Mouse (Mus musculus): Measurements from ENCODE around the gene Tmeff1. TPM values are rescaled to one million over a fixed set of nuclear protein-coding genes. Genes with fewer than 3 reads are reported as not detected.

The Tmeff1 gene
- total and polyA plus RNA-seq, 2 experiments from 2014 or later = 14.7 to 17.7 TPM

DNA sequence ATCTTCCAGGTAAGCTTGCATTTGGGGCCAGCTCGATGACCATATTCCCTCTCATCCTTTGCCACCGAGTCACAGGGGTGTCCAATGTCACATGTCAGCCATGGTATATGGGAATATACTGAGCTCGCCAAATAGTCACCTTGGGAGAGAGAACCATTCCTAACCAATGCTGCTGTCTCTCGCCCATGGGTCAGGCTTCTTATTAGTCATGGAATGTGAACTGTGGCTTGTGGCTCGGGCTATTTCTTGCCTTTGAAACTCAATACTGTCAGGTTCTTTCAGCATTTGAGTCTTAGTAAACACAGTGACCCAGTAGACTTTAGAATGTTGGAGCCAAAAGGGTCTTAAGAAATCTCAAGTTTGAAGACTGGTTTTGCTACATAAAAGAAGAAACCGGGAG is 79.0 kb downstream of the Tmeff1 start:
- H3K9ac ChIP-seq (replicated peaks; ENCODE audit: low read depth, low read length) = peak overlapping the region; percentile 60
- peak overlapping the region; percentile 39 for H3K4me3 ChIP-seq (ENCODE audit: low read depth, low read length)
- H3K36me3 ChIP-seq (replicated peaks; ENCODE audit: control insufficient read depth, insufficient read depth, low read length) = peaks cover 4% of the 10 kb centered on the region; the same call in 1 of the 2 replicates

GRCm38 (mm10) chr4:48667279-48667678 is 82.3 kb downstream of the Tmeff1 start:
- Histone ChIP-seq H3K4me2 (ENCODE audit: low read depth, low read length) (peak overlapping the region; percentile 38), H3K9me3 (replicated peaks; ENCODE audit: control insufficient read depth, low read length) (no peaks in the 10 kb centered on the region), H3K9ac (replicated peaks; ENCODE audit: low read depth, low read length) (no peak overlapping the region), H3K4me3 (ENCODE audit: low read depth, low read length) (no peak overlapping the region), H3K27me3 (ENCODE audit: control insufficient read depth, insufficient read depth, low read length) (no peaks in the 10 kb centered on the region), H3K36me3 (replicated peaks; ENCODE audit: control insufficient read depth, insufficient read depth, low read length) (peaks cover 7% of the 10 kb centered on the region), H3K4me1 (ENCODE audit: control insufficient read depth, insufficient read depth) (no peaks in the 10 kb centered on the region; the same call in 1 of the 2 replicates), H3K27ac (ENCODE audit: low read depth) (no peak overlapping the region)
- TF ChIP-seq EP300 (IDR thresholded peaks at IDR 0.05; ENCODE audit: low read depth) = no peak
- no peak for ATAC-seq (ENCODE audit: insufficient read depth, low read depth)
- no peak for DNase-seq (ENCODE audit: low spot score)
- 84% methylated on average over 6 of the region's 6 CpGs for WGBS

More for the DNA sequence above, 79.0 kb downstream of the Tmeff1 start:
- Histone ChIP-seq H3K4me1 (ENCODE audit: control insufficient read depth, insufficient read depth) (peaks cover 4% of the 10 kb centered on the region; the same call in 1 of the 2 replicates), H3K4me2 (ENCODE audit: low read depth, low read length) (peak overlapping the region; percentile 61), H3K9me3 (replicated peaks; ENCODE audit: control insufficient read depth, low read length) (no peaks in the 10 kb centered on the region), H3K27ac (ENCODE audit: low read depth) (peak overlapping the region; percentile 88), H3K27me3 (ENCODE audit: control insufficient read depth, insufficient read depth, low read length) (no peaks in the 10 kb centered on the region)
- no peak for DNase-seq (ENCODE audit: low spot score)
- no peak for ATAC-seq (ENCODE audit: insufficient read depth, low read depth)
- 68% methylated on average over 6 of the region's 6 CpGs for WGBS
- no peak for TF ChIP-seq CTCF (IDR thresholded peaks at IDR 0.05; ENCODE audit: low read depth)
- no peak for TF ChIP-seq EP300 (IDR thresholded peaks at IDR 0.05; ENCODE audit: low read depth)

DNA sequence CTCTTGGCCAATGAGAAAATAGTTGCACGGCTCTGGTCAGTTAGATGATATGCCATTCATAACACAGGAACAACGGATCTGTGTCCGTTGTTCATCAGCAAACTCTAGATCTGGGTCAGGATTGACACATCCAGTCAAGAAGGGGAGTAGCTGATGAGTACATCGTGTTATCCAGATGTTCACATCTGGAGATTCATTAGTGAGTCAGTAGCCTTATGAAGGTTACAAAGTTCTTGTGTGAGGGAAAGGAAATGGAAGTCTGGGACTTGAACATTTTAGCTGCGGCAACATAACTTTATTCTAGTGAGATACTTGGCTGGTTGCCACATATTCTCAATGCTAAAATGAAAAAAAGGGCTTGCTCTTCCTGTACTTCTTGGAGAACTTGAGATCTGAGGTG is 87.9 kb downstream of the Tmeff1 start:
- Histone ChIP-seq H3K27me3 (ENCODE audit: control insufficient read depth, insufficient read depth, low read length) (no peaks in the 10 kb centered on the region), H3K9me3 (replicated peaks; ENCODE audit: control insufficient read depth, low read length) (no peaks in the 10 kb centered on the region), H3K4me3 (ENCODE audit: low read depth, low read length) (no peak overlapping the region), H3K4me1 (ENCODE audit: control insufficient read depth, insufficient read depth) (no peaks in the 10 kb centered on the region; the same call in 1 of the 2 replicates), H3K4me2 (ENCODE audit: low read depth, low read length) (no peak overlapping the region), H3K9ac (replicated peaks; ENCODE audit: low read depth, low read length) (no peak overlapping the region), H3K36me3 (replicated peaks; ENCODE audit: control insufficient read depth, insufficient read depth, low read length) (peaks cover 26% of the 10 kb centered on the region), H3K27ac (ENCODE audit: low read depth) (no peak overlapping the region)
- 62% methylated on average over 5 of the region's 5 CpGs for WGBS
- DNase-seq (ENCODE audit: low spot score) = no peak
- TF ChIP-seq CTCF (IDR thresholded peaks at IDR 0.05; ENCODE audit: low read depth) (no peak), EP300 (IDR thresholded peaks at IDR 0.05; ENCODE audit: low read depth) (no peak)
- ATAC-seq (ENCODE audit: insufficient read depth, low read depth) = no peak

GRCm38 (mm10) chr4:48674412-48674811 is 89.4 kb downstream of the Tmeff1 start:
- TF ChIP-seq CTCF (IDR thresholded peaks at IDR 0.05; ENCODE audit: low read depth) (no peak), EP300 (IDR thresholded peaks at IDR 0.05; ENCODE audit: low read depth) (no peak)
- Histone ChIP-seq H3K9ac (replicated peaks; ENCODE audit: low read depth, low read length) (no peak overlapping the region), H3K36me3 (replicated peaks; ENCODE audit: control insufficient read depth, insufficient read depth, low read length) (peaks cover 26% of the 10 kb centered on the region), H3K9me3 (replicated peaks; ENCODE audit: control insufficient read depth, low read length) (no peaks in the 10 kb centered on the region), H3K27me3 (ENCODE audit: control insufficient read depth, insufficient read depth, low read length) (no peaks in the 10 kb centered on the region), H3K27ac (ENCODE audit: low read depth) (no peak overlapping the region), H3K4me3 (ENCODE audit: low read depth, low read length) (no peak overlapping the region), H3K4me2 (ENCODE audit: low read depth, low read length) (no peak overlapping the region), H3K4me1 (ENCODE audit: control insufficient read depth, insufficient read depth) (no peaks in the 10 kb centered on the region)
- ATAC-seq (ENCODE audit: insufficient read depth, low read depth) (no peak), DNase-seq (ENCODE audit: low spot score) (no peak)
- WGBS = 89% methylated on average over 7 of the region's 7 CpGs

DNA sequence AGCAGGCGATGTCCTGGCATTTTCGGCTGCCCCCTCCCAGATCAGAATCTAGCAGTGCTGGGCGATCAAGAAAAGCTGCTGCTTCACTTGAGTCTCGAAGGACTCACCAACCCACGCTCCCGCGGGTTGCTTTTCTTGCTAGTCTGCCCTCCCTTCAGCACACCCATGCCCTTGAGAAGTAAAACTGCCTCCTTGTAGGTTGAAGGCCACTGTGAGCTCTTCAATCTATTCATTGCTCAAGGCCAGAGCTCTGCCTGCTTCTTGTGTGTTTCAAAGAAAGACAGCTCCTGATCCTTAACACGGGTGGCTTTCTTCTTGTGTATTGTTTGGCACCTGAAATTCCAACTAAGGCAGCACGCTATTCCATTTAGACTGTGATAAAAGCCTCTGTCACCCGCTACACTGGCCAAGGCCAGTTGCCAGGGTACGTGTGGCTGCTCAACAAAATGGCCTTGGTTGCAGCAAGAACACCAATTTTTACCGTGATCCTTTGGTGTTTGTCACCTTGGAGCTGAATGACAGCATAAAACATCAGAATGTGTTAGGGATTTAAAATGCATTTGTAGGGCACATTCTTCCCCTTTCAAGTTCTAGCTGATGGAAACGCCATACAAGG is 91.7 kb downstream of the Tmeff1 start:
- no peaks in the 10 kb centered on the region for H3K27me3 ChIP-seq (ENCODE audit: control insufficient read depth, insufficient read depth, low read length)
- ATAC-seq (ENCODE audit: insufficient read depth, low read depth) (no peak), DNase-seq (ENCODE audit: low spot score) (no peak)
- peaks cover 25% of the 10 kb centered on the region for H3K36me3 ChIP-seq (replicated peaks; ENCODE audit: control insufficient read depth, insufficient read depth, low read length)
- no peak overlapping the region for H3K9ac ChIP-seq (replicated peaks; ENCODE audit: low read depth, low read length)
- no peak overlapping the region for H3K4me2 ChIP-seq (ENCODE audit: low read depth, low read length)
- WGBS = 88% methylated on average over 13 of the region's 13 CpGs
- H3K4me1 ChIP-seq (ENCODE audit: control insufficient read depth, insufficient read depth) = peaks cover 9% of the 10 kb centered on the region; the same call in 1 of the 2 replicates
- no peak for TF ChIP-seq CTCF (IDR thresholded peaks at IDR 0.05; ENCODE audit: low read depth)
- no peak for TF ChIP-seq EP300 (IDR thresholded peaks at IDR 0.05; ENCODE audit: low read depth)
- no peak overlapping the region for H3K27ac ChIP-seq (ENCODE audit: low read depth)
- H3K4me3 ChIP-seq (ENCODE audit: low read depth, low read length) = no peak overlapping the region
- no peaks in the 10 kb centered on the region for H3K9me3 ChIP-seq (replicated peaks; ENCODE audit: control insufficient read depth, low read length)

DNA sequence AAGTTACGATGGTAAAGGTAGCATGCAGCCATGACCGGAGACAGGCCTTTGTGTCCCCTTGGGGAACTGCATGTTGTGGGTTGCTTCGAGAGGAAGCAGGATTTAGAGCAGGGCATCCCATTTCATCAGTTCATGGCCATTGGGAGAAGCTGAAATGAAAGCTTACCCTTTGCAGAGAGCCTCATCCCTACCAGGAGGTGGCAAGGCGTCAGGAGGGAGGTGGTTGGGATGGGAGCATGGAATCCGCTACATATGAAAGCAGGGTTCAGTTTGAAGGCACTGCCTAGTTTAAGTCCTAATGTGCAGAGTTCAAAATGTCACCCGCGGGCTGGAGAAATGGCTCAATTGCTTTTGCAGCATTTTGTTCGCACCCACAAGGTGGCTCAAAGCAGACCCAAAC is 92.3 kb downstream of the Tmeff1 start:
- TF ChIP-seq CTCF (IDR thresholded peaks at IDR 0.05; ENCODE audit: low read depth) = no peak
- TF ChIP-seq EP300 (IDR thresholded peaks at IDR 0.05; ENCODE audit: low read depth) = no peak
- Histone ChIP-seq H3K27ac (ENCODE audit: low read depth) (no peak overlapping the region), H3K4me1 (ENCODE audit: control insufficient read depth, insufficient read depth) (peaks cover 9% of the 10 kb centered on the region; the same call in 1 of the 2 replicates), H3K9me3 (replicated peaks; ENCODE audit: control insufficient read depth, low read length) (no peaks in the 10 kb centered on the region), H3K4me2 (ENCODE audit: low read depth, low read length) (no peak overlapping the region), H3K36me3 (replicated peaks; ENCODE audit: control insufficient read depth, insufficient read depth, low read length) (peaks cover 19% of the 10 kb centered on the region), H3K27me3 (ENCODE audit: control insufficient read depth, insufficient read depth, low read length) (no peaks in the 10 kb centered on the region), H3K9ac (replicated peaks; ENCODE audit: low read depth, low read length) (no peak overlapping the region), H3K4me3 (ENCODE audit: low read depth, low read length) (no peak overlapping the region)
- ATAC-seq (ENCODE audit: insufficient read depth, low read depth) (no peak), DNase-seq (ENCODE audit: low spot score) (no peak)
- 95% methylated on average over 8 of the region's 8 CpGs for WGBS
